Mouse (Mus musculus): Measurements from ENCODE around the gene Smim20. TPM values are rescaled to one million over a fixed set of nuclear protein-coding genes. Genes with fewer than 3 reads are reported as not detected.

Gene Smim20
- total RNA-seq, 2 experiments from 2014 or later: 26.9 to 30.5 TPM

GRCm38 (mm10) chr5:53261999-53262398 lies 4.9 kb upstream of the Smim20 start:
- intact Hi-C loops (cut with DNase I): no loop called here
- no peak for DNase-seq (ENCODE audit: extremely low spot score in 1 of 2, low spot score in 2 of 2)

GRCm38 (mm10) chr5:53264061-53264460 lies 2.8 kb upstream of the Smim20 start:
- DNase-seq (ENCODE audit: extremely low spot score in 1 of 2, low spot score in 2 of 2): no peak
- intact Hi-C loops (cut with DNase I): no loop called here

- intact Hi-C loops (cut with DNase I): no loop called here
- DNase-seq (ENCODE audit: extremely low spot score in 1 of 2, low spot score in 2 of 2): no peak
These were observed 1.1 kb upstream of the Smim20 start for GRCm38 (mm10) chr5:53265740-53266139.

- DNase-seq (ENCODE audit: extremely low spot score in 1 of 2, low spot score in 2 of 2): no peak
- intact Hi-C loops (cut with DNase I): no loop called here
These were observed 702 bp upstream of the Smim20 start for GRCm38 (mm10) chr5:53266181-53266580.

GRCm38 (mm10) chr5:53268095-53268692 lies 1.3 kb downstream of the Smim20 start:
- no peak for DNase-seq (ENCODE audit: extremely low spot score in 1 of 2, low spot score in 2 of 2)
- intact Hi-C loops (cut with DNase I): no loop called here

GRCm38 (mm10) chr5:53269799-53270198 lies 2.9 kb downstream of the Smim20 start:
- intact Hi-C loops (cut with DNase I): loop anchor here (5.0 kb wide), 1 partner anchor 323 kb away; no protein-coding TSS in a partner anchor
- no peak for DNase-seq (ENCODE audit: extremely low spot score in 1 of 2, low spot score in 2 of 2)

- no peak for DNase-seq (ENCODE audit: extremely low spot score in 1 of 2, low spot score in 2 of 2)
- intact Hi-C loops (cut with DNase I): loop anchor here (5.0 kb wide), 1 partner anchor 321 kb away; no protein-coding TSS in a partner anchor
These were observed 4.2 kb downstream of the Smim20 start for GRCm38 (mm10) chr5:53270947-53271711.

- intact Hi-C loops (cut with DNase I): loop anchor here (5.0 kb wide), 1 partner anchor 320 kb away; no protein-coding TSS in a partner anchor
- no peak for DNase-seq (ENCODE audit: extremely low spot score in 1 of 2, low spot score in 2 of 2)
These were observed 5.7 kb downstream of the Smim20 start for GRCm38 (mm10) chr5:53272626-53273025.

GRCm38 (mm10) chr5:53273699-53274430 lies 7.0 kb downstream of the Smim20 start:
- intact Hi-C loops (cut with DNase I): loop anchor here (5.0 kb wide), 1 partner anchor 318 kb away; no protein-coding TSS in a partner anchor
- DNase-seq (ENCODE audit: extremely low spot score in 1 of 2, low spot score in 2 of 2): no peak

- intact Hi-C loops (cut with DNase I): loop anchor here (5.0 kb wide), 1 partner anchor 317 kb away; no protein-coding TSS in a partner anchor
- DNase-seq (ENCODE audit: extremely low spot score in 1 of 2, low spot score in 2 of 2): peak; percentile 40 to 42
These were observed 8.0 kb downstream of the Smim20 start for GRCm38 (mm10) chr5:53274811-53275355.

GRCm38 (mm10) chr5:53275376-53275775 lies 8.5 kb downstream of the Smim20 start:
- DNase-seq (ENCODE audit: extremely low spot score in 1 of 2, low spot score in 2 of 2): peak in 1 of 2 experiments; percentile 51

GRCm38 (mm10) chr5:53276470-53277022 lies 9.7 kb downstream of the Smim20 start:
- no peak for DNase-seq (ENCODE audit: extremely low spot score in 1 of 2, low spot score in 2 of 2)
- intact Hi-C loops (cut with DNase I): no loop called here

More at GRCm38 (mm10) chr5:53275376-53275775, 8.5 kb downstream of the Smim20 start:
- intact Hi-C loops (cut with DNase I): no loop called here

GRCm38 (mm10) chr5:53277716-53278263 lies 10.9 kb downstream of the Smim20 start:
- no peak for DNase-seq (ENCODE audit: extremely low spot score in 1 of 2, low spot score in 2 of 2)
- intact Hi-C loops (cut with DNase I): no loop called here

- intact Hi-C loops (cut with DNase I): no loop called here
- DNase-seq (ENCODE audit: extremely low spot score in 1 of 2, low spot score in 2 of 2): no peak
These were observed 12.4 kb downstream of the Smim20 start for GRCm38 (mm10) chr5:53279216-53279813.

- intact Hi-C loops (cut with DNase I): no loop called here
- no peak for DNase-seq (ENCODE audit: extremely low spot score in 1 of 2, low spot score in 2 of 2)
These were observed 15.6 kb downstream of the Smim20 start for GRCm38 (mm10) chr5:53282487-53282886.

GRCm38 (mm10) chr5:53286406-53286805 lies 19.5 kb downstream of the Smim20 start:
- intact Hi-C loops (cut with DNase I): no loop called here
- no peak for DNase-seq (ENCODE audit: extremely low spot score in 1 of 2, low spot score in 2 of 2)

GRCm38 (mm10) chr5:53289438-53289837 lies 22.6 kb downstream of the Smim20 start:
- intact Hi-C loops (cut with DNase I): no loop called here
- no peak for DNase-seq (ENCODE audit: extremely low spot score in 1 of 2, low spot score in 2 of 2)

- intact Hi-C loops (cut with DNase I): no loop called here
- DNase-seq (ENCODE audit: extremely low spot score in 1 of 2, low spot score in 2 of 2): peak in 1 of 2 experiments; percentile 41
These were observed 27.7 kb downstream of the Smim20 start for GRCm38 (mm10) chr5:53294627-53295026.

Data from left cerebral cortex, postnatal 10 days (tissue).